Mouse (Mus musculus) myocyte (in vitro differentiated cells): ENCODE data around the gene Gas7.

Source experiments
- E2F4 ChIP-seq: IDR thresholded peaks from one replicate; pipeline ENCODE4 v1.6.1; 2011; ENCODE audit warnings: mild to moderate bottlenecking, control low read depth, moderate library complexity; ENCODE audit not compliant: insufficient read depth
- MAX ChIP-seq: IDR thresholded peaks from one replicate; pipeline ENCODE4 v1.6.1; 2011; ENCODE audit warnings: low read depth, mild to moderate bottlenecking, control low read depth
- MYOD1 ChIP-seq, 3 experiments: IDR thresholded peaks; one replicate each; pipeline ENCODE4 v1.6.1; 2011; ENCODE audit warnings: control low read depth in 2 of 3, low read depth in 2 of 3, mild to moderate bottlenecking in 2 of 3, moderate library complexity in 1 of 3; ENCODE audit not compliant: insufficient read length in 2 of 3, control insufficient read depth in 1 of 3
- POLR2A ChIP-seq: IDR thresholded peaks from one replicate; pipeline ENCODE4 v1.6.1; 2011; ENCODE audit warnings: low read depth, mild to moderate bottlenecking, control low read depth, moderate library complexity; ENCODE audit not compliant: insufficient read length
- POLR2AphosphoS2 ChIP-seq: IDR thresholded peaks from one replicate; pipeline ENCODE4 v1.6.1; 2011; ENCODE audit warnings: low read depth, control low read depth; ENCODE audit not compliant: insufficient read length
- SRF ChIP-seq: IDR thresholded peaks from one replicate; pipeline ENCODE4 v1.6.1; 2011; ENCODE audit warnings: low read depth; ENCODE audit not compliant: control insufficient read depth, insufficient read length
- TCF12 ChIP-seq: IDR thresholded peaks from one replicate; pipeline ENCODE4 v1.6.1; 2011; ENCODE audit warnings: mild to moderate bottlenecking, control low read depth; ENCODE audit not compliant: poor library complexity, insufficient read depth, severe bottlenecking
- TCF3 ChIP-seq: IDR thresholded peaks from one replicate; pipeline ENCODE4 v1.6.1; 2011; ENCODE audit warnings: low read depth, control low read depth; ENCODE audit not compliant: insufficient read length
- USF1 ChIP-seq: IDR thresholded peaks from one replicate; pipeline ENCODE4 v1.6.1; 2011; ENCODE audit warnings: low read depth, mild to moderate bottlenecking, control low read depth, moderate library complexity

- TF ChIP-seq POLR2A (no peak), POLR2AphosphoS2 (no peak), TCF12 (no peak), MAX (no peak), USF1 (no peak), E2F4 (no peak), SRF (no peak), TCF3 (no peak), MYOD1 (IDR thresholded peaks at IDR 0.05; ENCODE audit: control insufficient read depth in 1 of 3, insufficient read length in 2 of 3, low read depth in 2 of 3) (no peak)
Observed at GRCm38 (mm10) chr11:67666129-67666528, 210.9 kb downstream of the Gas7 start.
